Mouse (Mus musculus): ENCODE results near the gene Pld2. TPM values are rescaled to one million over a fixed set of nuclear protein-coding genes. Genes with fewer than 3 reads are reported as not detected.

Gene Pld2
- polyA plus RNA-seq, 1 experiment, result 13.9 TPM

DNA sequence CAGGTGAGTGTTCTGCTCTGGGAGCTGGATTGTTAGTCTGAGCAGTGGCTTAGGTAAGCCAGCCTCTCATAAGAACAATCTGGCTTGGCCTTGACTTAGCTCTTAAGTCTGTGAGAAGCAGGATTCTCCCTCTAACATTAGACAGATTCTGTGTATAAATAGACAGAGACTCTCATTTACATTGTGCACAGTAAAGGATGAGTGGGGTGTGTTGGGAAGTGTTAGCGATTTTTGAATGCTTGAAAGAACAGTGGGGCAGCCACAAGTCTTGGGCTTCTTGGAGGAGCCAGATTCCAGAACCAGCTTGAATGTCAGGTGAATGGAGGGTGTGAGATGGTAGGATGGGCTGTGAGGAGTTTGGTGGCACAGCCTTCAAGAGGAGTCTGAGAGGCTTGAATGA lies 31.8 kb downstream of the Pld2 start:
- no peaks in the 10 kb centered on the region for H3K27me3 ChIP-seq (ENCODE audit: control insufficient read depth, insufficient read depth, low read length)
- DNase-seq (ENCODE audit: low read depth in 1 of 2, low spot score in 2 of 2), result no peak
- WGBS, result 92% methylated on average over 1 of the region's 1 CpGs
- H3K4me1 ChIP-seq (ENCODE audit: control insufficient read depth, insufficient read depth, insufficient read length), result no peaks in the 10 kb centered on the region; the same call in 1 of the 2 replicates
- H3K4me3 ChIP-seq (ENCODE audit: extremely low read depth, insufficient read depth, insufficient read length), result no peak overlapping the region
- peaks cover 5% of the 10 kb centered on the region for H3K36me3 ChIP-seq (ENCODE audit: control insufficient read depth, insufficient read depth, low read length)
- no peak overlapping the region for H3K27ac ChIP-seq (ENCODE audit: insufficient read depth, low read length)
- no peak for TF ChIP-seq POLR2A (IDR thresholded peaks at IDR 0.05; ENCODE audit: low read depth, low read length)
- no peak for TF ChIP-seq CTCF (IDR thresholded peaks at IDR 0.05; ENCODE audit: extremely low read depth, insufficient read depth, insufficient read length, insufficient replicate concordance)

DNA sequence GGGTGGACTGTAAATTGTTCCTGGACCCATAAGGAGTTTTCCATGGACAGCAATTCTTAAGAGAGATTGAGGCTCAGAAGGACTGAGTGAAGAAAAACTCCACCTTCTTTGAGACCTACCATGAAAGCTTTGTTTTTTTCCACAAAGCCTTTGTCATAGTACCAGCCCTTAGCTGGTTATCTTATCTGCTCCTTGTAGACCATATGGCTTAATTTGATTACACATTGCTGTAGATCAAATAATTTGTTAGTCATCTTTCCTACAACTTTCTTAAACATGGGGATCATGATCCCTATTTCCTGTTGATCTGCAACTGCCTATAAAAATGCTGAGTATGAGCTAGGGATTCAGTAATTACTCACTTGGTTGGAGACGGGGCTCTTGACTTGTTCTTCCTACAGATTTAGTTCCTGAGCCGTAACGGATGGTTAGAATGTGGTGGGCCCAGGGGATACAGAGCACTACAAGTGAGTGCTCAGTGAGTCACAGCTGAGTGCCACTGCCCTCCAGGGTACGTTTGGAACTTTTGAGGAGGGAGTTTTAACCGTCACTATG lies 32.6 kb downstream of the Pld2 start:
- DNase-seq (ENCODE audit: low read depth in 1 of 2, low spot score in 2 of 2), result no peak
- TF ChIP-seq POLR2A (IDR thresholded peaks at IDR 0.05; ENCODE audit: low read depth, low read length) (no peak), CTCF (IDR thresholded peaks at IDR 0.05; ENCODE audit: extremely low read depth, insufficient read depth, insufficient read length, insufficient replicate concordance) (no peak)

DNA sequence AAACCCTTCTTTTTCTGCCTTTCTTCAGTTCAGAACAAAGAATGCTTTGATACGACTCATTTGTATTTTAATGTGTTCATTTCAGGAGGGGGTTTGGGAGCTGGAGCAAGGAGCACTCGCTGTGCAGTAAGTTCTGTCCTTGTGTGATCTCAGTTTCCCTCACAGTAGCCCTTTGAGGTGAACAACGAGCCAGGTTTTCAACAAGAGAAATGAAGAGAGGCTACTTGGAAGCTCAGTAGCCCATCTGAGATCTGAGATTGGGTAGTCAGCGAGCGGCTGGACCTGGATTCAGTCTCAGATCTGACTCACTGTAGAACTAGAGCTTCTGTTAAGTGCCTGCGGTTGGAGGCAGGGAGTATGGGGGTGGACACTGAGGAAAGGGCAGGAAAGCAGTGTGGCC lies 34.0 kb downstream of the Pld2 start:
- 95% methylated on average over 6 of the region's 6 CpGs for WGBS
- peaks cover 5% of the 10 kb centered on the region for H3K36me3 ChIP-seq (ENCODE audit: control insufficient read depth, insufficient read depth, low read length)
- H3K27me3 ChIP-seq (ENCODE audit: control insufficient read depth, insufficient read depth, low read length), result no peaks in the 10 kb centered on the region
- no peak overlapping the region for H3K27ac ChIP-seq (ENCODE audit: insufficient read depth, low read length)
- TF ChIP-seq CTCF (IDR thresholded peaks at IDR 0.05; ENCODE audit: extremely low read depth, insufficient read depth, insufficient read length, insufficient replicate concordance) (no peak), POLR2A (IDR thresholded peaks at IDR 0.05; ENCODE audit: low read depth, low read length) (no peak)
- H3K4me1 ChIP-seq (ENCODE audit: control insufficient read depth, insufficient read depth, insufficient read length), result peaks cover under 1% of the 10 kb centered on the region; the same call in 1 of the 2 replicates
- DNase-seq (ENCODE audit: low read depth in 1 of 2, low spot score in 2 of 2), result no peak
- no peak overlapping the region for H3K4me3 ChIP-seq (ENCODE audit: extremely low read depth, insufficient read depth, insufficient read length)

More for the DNA sequence above, 32.6 kb downstream of the Pld2 start:
- no peaks in the 10 kb centered on the region for H3K27me3 ChIP-seq (ENCODE audit: control insufficient read depth, insufficient read depth, low read length)
- WGBS, result 67% methylated on average over 5 of the region's 5 CpGs
- peaks cover 5% of the 10 kb centered on the region for H3K36me3 ChIP-seq (ENCODE audit: control insufficient read depth, insufficient read depth, low read length)
- no peaks in the 10 kb centered on the region; the same call in 1 of the 2 replicates for H3K4me1 ChIP-seq (ENCODE audit: control insufficient read depth, insufficient read depth, insufficient read length)
- no peak overlapping the region for H3K27ac ChIP-seq (ENCODE audit: insufficient read depth, low read length)
- no peak overlapping the region for H3K4me3 ChIP-seq (ENCODE audit: extremely low read depth, insufficient read depth, insufficient read length)

DNA sequence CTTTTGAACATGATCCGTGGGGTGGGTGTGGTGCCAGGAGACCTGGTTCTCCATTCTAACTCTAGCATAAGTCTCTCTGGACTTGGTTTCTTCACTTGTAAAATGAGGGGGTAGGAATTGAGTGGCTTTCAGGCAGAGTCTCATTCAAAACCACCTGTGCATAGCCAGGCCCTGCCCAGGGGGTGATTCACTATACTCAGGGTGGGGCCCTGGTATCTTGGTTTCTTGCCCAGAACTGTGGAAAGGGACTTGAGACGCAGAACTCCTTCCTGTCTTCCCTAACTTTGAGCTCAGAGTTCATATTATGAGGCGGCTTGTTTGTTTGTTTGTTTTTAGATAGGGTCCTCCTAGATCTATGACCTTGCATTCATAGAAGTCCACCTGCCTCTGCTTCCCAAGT lies 37.3 kb downstream of the Pld2 start:
- H3K4me1 ChIP-seq (ENCODE audit: control insufficient read depth, insufficient read depth, insufficient read length), result peaks cover 7% of the 10 kb centered on the region; the same call in 1 of the 2 replicates
- H3K27ac ChIP-seq (ENCODE audit: insufficient read depth, low read length), result no peak overlapping the region
- TF ChIP-seq POLR2A (IDR thresholded peaks at IDR 0.05; ENCODE audit: low read depth, low read length) (no peak), CTCF (IDR thresholded peaks at IDR 0.05; ENCODE audit: extremely low read depth, insufficient read depth, insufficient read length, insufficient replicate concordance) (no peak)
- no peak overlapping the region for H3K4me3 ChIP-seq (ENCODE audit: extremely low read depth, insufficient read depth, insufficient read length)
- WGBS, result 85% methylated on average over 3 of the region's 3 CpGs
- DNase-seq (ENCODE audit: low read depth in 1 of 2, low spot score in 2 of 2), result no peak
- peaks cover 5% of the 10 kb centered on the region for H3K36me3 ChIP-seq (ENCODE audit: control insufficient read depth, insufficient read depth, low read length)
- H3K27me3 ChIP-seq (ENCODE audit: control insufficient read depth, insufficient read depth, low read length), result no peaks in the 10 kb centered on the region

DNA sequence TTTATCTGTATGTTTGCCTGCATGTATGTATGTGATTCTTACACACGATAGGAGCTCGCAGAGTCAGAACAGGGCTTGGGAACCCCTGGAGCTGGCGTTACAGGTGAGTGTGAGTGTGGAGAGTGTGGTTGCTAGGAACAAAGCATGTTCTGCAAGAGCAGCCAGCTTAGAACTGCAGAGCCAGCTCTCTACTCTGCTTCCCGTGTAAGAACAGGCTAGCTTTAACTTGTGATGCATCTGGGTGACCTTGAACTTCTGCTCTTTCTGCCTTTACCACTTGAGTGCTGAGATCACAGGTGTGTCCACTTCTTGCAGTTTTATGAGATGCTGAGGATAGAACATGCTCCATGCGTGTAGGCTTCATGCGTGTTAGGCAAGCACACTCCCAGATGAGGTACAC lies 39.1 kb downstream of the Pld2 start:
- Histone ChIP-seq H3K4me3 (ENCODE audit: extremely low read depth, insufficient read depth, insufficient read length) (no peak overlapping the region), H3K27ac (ENCODE audit: insufficient read depth, low read length) (no peak overlapping the region), H3K27me3 (ENCODE audit: control insufficient read depth, insufficient read depth, low read length) (no peaks in the 10 kb centered on the region), H3K36me3 (ENCODE audit: control insufficient read depth, insufficient read depth, low read length) (peaks cover 2% of the 10 kb centered on the region), H3K4me1 (ENCODE audit: control insufficient read depth, insufficient read depth, insufficient read length) (peaks cover 7% of the 10 kb centered on the region; the same call in 1 of the 2 replicates)
- WGBS, result 80% methylated on average over 6 of the region's 6 CpGs
- TF ChIP-seq CTCF (IDR thresholded peaks at IDR 0.05; ENCODE audit: extremely low read depth, insufficient read depth, insufficient read length, insufficient replicate concordance), result no peak
- TF ChIP-seq POLR2A (IDR thresholded peaks at IDR 0.05; ENCODE audit: low read depth, low read length), result no peak
- no peak for DNase-seq (ENCODE audit: low read depth in 1 of 2, low spot score in 2 of 2)

DNA sequence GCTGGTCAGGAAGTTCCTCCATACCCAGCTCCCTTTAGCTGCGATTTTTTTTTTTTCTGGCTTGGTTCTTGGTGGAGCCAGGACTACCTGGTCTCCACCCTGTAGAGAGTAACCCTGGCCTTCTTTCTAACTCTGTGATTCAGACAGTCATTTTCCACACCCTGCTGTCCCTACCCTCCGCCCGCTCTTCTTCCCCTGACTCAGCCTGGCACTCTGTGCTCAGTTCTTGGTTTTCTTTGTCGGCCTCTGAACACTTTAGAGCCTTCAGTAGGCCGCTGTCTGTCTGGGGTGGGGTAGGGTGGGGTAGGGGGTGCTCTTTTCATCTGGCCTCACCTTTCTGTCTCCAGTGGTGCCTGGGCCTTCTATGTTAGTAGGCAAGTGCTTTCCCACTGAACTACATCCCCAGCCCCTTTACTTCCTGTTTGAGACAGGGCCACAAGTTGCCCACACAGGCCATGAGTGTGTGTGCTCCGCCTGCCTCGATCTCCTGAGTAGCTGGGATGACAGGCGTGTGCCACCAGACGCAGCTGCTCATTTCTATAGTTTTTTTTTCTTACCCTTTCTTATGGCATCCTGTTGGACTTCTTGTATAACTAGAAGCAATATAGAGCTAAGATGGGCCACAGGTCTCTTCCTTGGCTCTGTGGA lies 40.0 kb downstream of the Pld2 start:
- WGBS, result 41% methylated on average over 9 of the region's 9 CpGs
- peaks cover 7% of the 10 kb centered on the region; the same call in 1 of the 2 replicates for H3K4me1 ChIP-seq (ENCODE audit: control insufficient read depth, insufficient read depth, insufficient read length)
- no peaks in the 10 kb centered on the region for H3K36me3 ChIP-seq (ENCODE audit: control insufficient read depth, insufficient read depth, low read length)
- H3K27ac ChIP-seq (ENCODE audit: insufficient read depth, low read length), result peak overlapping the region; percentile 46
- TF ChIP-seq POLR2A (IDR thresholded peaks at IDR 0.05; ENCODE audit: low read depth, low read length) (no peak), CTCF (IDR thresholded peaks at IDR 0.05; ENCODE audit: extremely low read depth, insufficient read depth, insufficient read length, insufficient replicate concordance) (no peak)
- H3K27me3 ChIP-seq (ENCODE audit: control insufficient read depth, insufficient read depth, low read length), result no peaks in the 10 kb centered on the region
- H3K4me3 ChIP-seq (ENCODE audit: extremely low read depth, insufficient read depth, insufficient read length), result no peak overlapping the region
- no peak for DNase-seq (ENCODE audit: low read depth in 1 of 2, low spot score in 2 of 2)

DNA sequence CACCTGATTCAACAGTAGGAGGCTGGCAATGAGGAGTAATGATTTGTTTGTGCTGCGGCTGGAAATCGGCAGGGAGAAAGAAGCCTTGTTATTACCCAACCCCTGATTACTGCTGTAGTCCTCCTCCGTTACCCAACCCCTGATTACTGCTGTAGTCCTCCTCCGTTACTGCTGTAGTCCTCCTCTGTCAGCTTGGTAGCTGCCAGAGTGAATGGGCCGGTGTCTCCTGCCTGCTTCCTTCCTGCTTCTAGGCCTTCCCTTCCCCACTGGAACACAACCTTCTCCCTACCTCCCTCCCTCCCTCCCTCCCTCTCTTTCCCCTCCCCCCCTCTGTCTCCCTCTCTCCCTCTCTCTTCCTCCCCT lies 40.5 kb downstream of the Pld2 start:
- Histone ChIP-seq H3K4me1 (ENCODE audit: control insufficient read depth, insufficient read depth, insufficient read length) (peaks cover 7% of the 10 kb centered on the region; the same call in 1 of the 2 replicates), H3K36me3 (ENCODE audit: control insufficient read depth, insufficient read depth, low read length) (no peaks in the 10 kb centered on the region), H3K27ac (ENCODE audit: insufficient read depth, low read length) (peak overlapping the region; percentile 46), H3K4me3 (ENCODE audit: extremely low read depth, insufficient read depth, insufficient read length) (no peak overlapping the region), H3K27me3 (ENCODE audit: control insufficient read depth, insufficient read depth, low read length) (no peaks in the 10 kb centered on the region)
- 43% methylated on average over 5 of the region's 5 CpGs for WGBS
- TF ChIP-seq POLR2A (IDR thresholded peaks at IDR 0.05; ENCODE audit: low read depth, low read length), result no peak
- no peak for TF ChIP-seq CTCF (IDR thresholded peaks at IDR 0.05; ENCODE audit: extremely low read depth, insufficient read depth, insufficient read length, insufficient replicate concordance)
- DNase-seq (ENCODE audit: low read depth in 1 of 2, low spot score in 2 of 2), result no peak
